Mouse (Mus musculus) mature B cell (primary cell): ENCODE data around the gene Nup155.

Experiments used
- in situ Hi-C: fragments of 300-500 bp; cut with MboI; formaldehyde crosslinking; loops from 2 replicates; pipeline ENCODE4 v1.14.3; 2019

The Nup155 gene

DNA sequence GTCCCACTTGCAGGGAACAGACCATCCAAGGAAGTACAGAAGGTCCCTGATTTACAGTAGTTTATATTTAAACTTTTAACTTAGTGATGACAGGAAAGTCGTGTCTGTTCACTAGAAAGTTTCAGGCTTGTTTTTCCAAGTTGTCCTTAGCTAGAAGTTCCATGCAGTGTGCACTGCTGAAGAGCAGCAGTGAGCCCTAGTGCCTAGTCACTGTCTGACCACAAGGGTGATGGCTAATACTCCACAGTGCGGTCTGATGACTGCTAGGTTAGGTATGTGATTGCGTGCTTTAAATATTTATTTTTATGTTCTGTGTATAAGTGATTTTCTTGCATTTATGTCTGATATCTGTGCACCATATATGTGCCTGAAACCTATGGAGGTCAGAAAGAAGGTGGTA, 81.4 kb downstream of the Nup155 start:
- in situ Hi-C loops: no loop called here

GRCm38 (mm10) chr15:8200317-8200716, 91.2 kb downstream of the Nup155 start:
- in situ Hi-C loops: no loop called here

- in situ Hi-C loops: no loop called here
Measured at GRCm38 (mm10) chr15:8208362-8208761, 99.3 kb downstream of the Nup155 start.
